Mouse (Mus musculus) forebrain, embryonic 10.5 days (tissue): ENCODE data around the gene Adcy2. TPM values are rescaled to one million over a fixed set of nuclear protein-coding genes. Genes with fewer than 3 reads are reported as not detected.

Source experiments
- DNase-seq: peaks from one replicate; pipeline ENCODE4 v3.0.0-alpha.2; 2017; ENCODE audit warnings: low spot score; ENCODE audit errors: extremely low spot score
- H3K27ac ChIP-seq: fragments of 300-500 bp; sonication (generic); 2 replicates; pipeline ENCODE4 v1.5.1; 2016; ENCODE audit warnings: mild to moderate bottlenecking
- H3K27me3 ChIP-seq: fragments of 300-500 bp; sonication (generic); 2 replicates; pipeline ENCODE4 v1.6.1; 2016; ENCODE audit warnings: mild to moderate bottlenecking; ENCODE audit not compliant: poor library complexity, severe bottlenecking
- H3K36me3 ChIP-seq: fragments of 300-500 bp; sonication (generic); replicated peaks from 2 replicates; pipeline ENCODE4 v1.6.1; 2016; ENCODE audit warnings: mild to moderate bottlenecking, moderate library complexity
- H3K4me1 ChIP-seq: fragments of 300-500 bp; sonication (generic); 2 replicates; pipeline ENCODE4 v1.6.1; 2016
- H3K4me3 ChIP-seq: fragments of 300-500 bp; sonication (generic); 2 replicates; pipeline ENCODE4 v1.5.1; 2016; ENCODE audit warnings: mild to moderate bottlenecking, moderate library complexity
- H3K9me3 ChIP-seq: fragments of 300-500 bp; sonication (generic); 2 replicates; pipeline ENCODE4 v1.6.1; 2016; ENCODE audit warnings: mild to moderate bottlenecking, moderate library complexity
- WGBS: fragments of 180-500 bp; shearing (Covaris S2); methylation state at CpG from one replicate; pipeline ENCODE4 v1.1.7; 2016; 5-methylcytosine and 5-hydroxymethylcytosine counted together
- polyA plus RNA-seq: library from polyadenylated mRNA; unstranded; fragments of >200 nt; fragmentation: Nextera tagmentation; extraction: Ambion mirVana; gene quantifications from 2 replicates; pipeline ENCODE4 v1.2.1, GENCODE M21; 2016

Adcy2 gene
- polyA plus RNA-seq, 1 experiment from 2014 or later = 0.16 TPM

GRCm38 (mm10) chr13:68999826-69000225 is 485 bp upstream of the Adcy2 start:
- H3K27ac ChIP-seq = 0 out of 2 replicates have a peak overlapping the region, but pooled peaks have one; percentile 76
- no peaks in the 10 kb centered on the region for H3K36me3 ChIP-seq
- H3K9me3 ChIP-seq = no peaks in the 10 kb centered on the region
- H3K27me3 ChIP-seq = peaks cover 55% of the 10 kb centered on the region
- 50% methylated on average over 5 of the region's 5 CpGs for WGBS
- peaks cover 23% of the 10 kb centered on the region for H3K4me1 ChIP-seq
- no peak for DNase-seq
- peak overlapping the region; percentile 66 for H3K4me3 ChIP-seq

- Histone ChIP-seq H3K4me3 (peak overlapping the region; percentile 66), H3K27me3 (peaks cover 55% of the 10 kb centered on the region), H3K27ac (peak overlapping the region; percentile 76), H3K36me3 (no peaks in the 10 kb centered on the region), H3K4me1 (peaks cover 23% of the 10 kb centered on the region), H3K9me3 (no peaks in the 10 kb centered on the region)
- DNase-seq = peak; percentile 41
- under 1% methylated on average over 17 of the region's 17 CpGs for WGBS
Measured at GRCm38 (mm10) chr13:68998558-68998917, 803 bp downstream of the Adcy2 start.

GRCm38 (mm10) chr13:68997821-68998551 is 1.4 kb downstream of the Adcy2 start:
- Histone ChIP-seq H3K9me3 (no peaks in the 10 kb centered on the region), H3K36me3 (no peaks in the 10 kb centered on the region), H3K4me3 (peak overlapping the region; percentile 66), H3K4me1 (peaks cover 23% of the 10 kb centered on the region), H3K27ac (no peak overlapping the region), H3K27me3 (peaks cover 55% of the 10 kb centered on the region)
- WGBS = 12% methylated on average over 22 of the region's 22 CpGs
- DNase-seq = peak; percentile 17

GRCm38 (mm10) chr13:68997386-68997785 is 2.0 kb downstream of the Adcy2 start:
- H3K4me1 ChIP-seq = peaks cover 23% of the 10 kb centered on the region
- H3K27me3 ChIP-seq = peaks cover 55% of the 10 kb centered on the region
- peak overlapping the region; percentile 66 for H3K4me3 ChIP-seq
- H3K27ac ChIP-seq = no peak overlapping the region
- H3K36me3 ChIP-seq = no peaks in the 10 kb centered on the region
- no peak for DNase-seq
- WGBS = 33% methylated on average over 10 of the region's 10 CpGs
- H3K9me3 ChIP-seq = no peaks in the 10 kb centered on the region

- no peaks in the 10 kb centered on the region for H3K36me3 ChIP-seq
- H3K4me1 ChIP-seq = peaks cover 27% of the 10 kb centered on the region
- H3K27me3 ChIP-seq = peaks cover 55% of the 10 kb centered on the region
- no peak for DNase-seq
- H3K4me3 ChIP-seq = no peak overlapping the region
- no peak overlapping the region for H3K27ac ChIP-seq
- 91% methylated on average over 3 of the region's 3 CpGs for WGBS
- no peaks in the 10 kb centered on the region for H3K9me3 ChIP-seq
Measured at GRCm38 (mm10) chr13:68996661-68997060, 2.7 kb downstream of the Adcy2 start.

GRCm38 (mm10) chr13:68985789-68986188 is 13.6 kb downstream of the Adcy2 start:
- H3K9me3 ChIP-seq = no peaks in the 10 kb centered on the region
- WGBS = 89% methylated on average over 2 of the region's 2 CpGs
- no peaks in the 10 kb centered on the region for H3K36me3 ChIP-seq
- no peak for DNase-seq
- no peaks in the 10 kb centered on the region for H3K4me1 ChIP-seq
- no peaks in the 10 kb centered on the region for H3K27me3 ChIP-seq
- H3K4me3 ChIP-seq = no peak overlapping the region
- no peak overlapping the region for H3K27ac ChIP-seq

GRCm38 (mm10) chr13:68984000-68984399 is 15.3 kb downstream of the Adcy2 start:
- Histone ChIP-seq H3K4me3 (no peak overlapping the region), H3K4me1 (no peaks in the 10 kb centered on the region), H3K36me3 (no peaks in the 10 kb centered on the region), H3K27ac (no peak overlapping the region), H3K9me3 (no peaks in the 10 kb centered on the region), H3K27me3 (no peaks in the 10 kb centered on the region)
- WGBS = 90% methylated on average over 15 of the region's 15 CpGs
- DNase-seq = no peak

- H3K27me3 ChIP-seq = no peaks in the 10 kb centered on the region
- DNase-seq = no peak
- no peaks in the 10 kb centered on the region for H3K36me3 ChIP-seq
- no peak overlapping the region for H3K27ac ChIP-seq
- WGBS = 92% methylated on average over 2 of the region's 2 CpGs
- H3K4me3 ChIP-seq = no peak overlapping the region
- no peaks in the 10 kb centered on the region for H3K4me1 ChIP-seq
- no peaks in the 10 kb centered on the region for H3K9me3 ChIP-seq
Measured at GRCm38 (mm10) chr13:68981048-68981447, 18.3 kb downstream of the Adcy2 start.

GRCm38 (mm10) chr13:68973143-68973542 is 26.2 kb downstream of the Adcy2 start:
- no peaks in the 10 kb centered on the region for H3K36me3 ChIP-seq
- H3K4me1 ChIP-seq = no peaks in the 10 kb centered on the region
- DNase-seq = no peak
- H3K27me3 ChIP-seq = no peaks in the 10 kb centered on the region
- H3K4me3 ChIP-seq = no peak overlapping the region
- no peak overlapping the region for H3K27ac ChIP-seq
- 63% methylated on average over 3 of the region's 3 CpGs for WGBS
- H3K9me3 ChIP-seq = no peaks in the 10 kb centered on the region

GRCm38 (mm10) chr13:68961580-68961979 is 37.8 kb downstream of the Adcy2 start:
- Histone ChIP-seq H3K9me3 (no peaks in the 10 kb centered on the region), H3K4me1 (no peaks in the 10 kb centered on the region), H3K27ac (no peak overlapping the region), H3K27me3 (no peaks in the 10 kb centered on the region), H3K4me3 (no peak overlapping the region), H3K36me3 (no peaks in the 10 kb centered on the region)
- no peak for DNase-seq
- WGBS = 89% methylated on average over 5 of the region's 5 CpGs

GRCm38 (mm10) chr13:68960513-68960912 is 38.8 kb downstream of the Adcy2 start:
- no peak overlapping the region for H3K27ac ChIP-seq
- H3K9me3 ChIP-seq = no peaks in the 10 kb centered on the region
- DNase-seq = no peak
- H3K27me3 ChIP-seq = no peaks in the 10 kb centered on the region
- H3K36me3 ChIP-seq = no peaks in the 10 kb centered on the region
- 86% methylated on average over 6 of the region's 6 CpGs for WGBS
- H3K4me1 ChIP-seq = no peaks in the 10 kb centered on the region
- no peak overlapping the region for H3K4me3 ChIP-seq

GRCm38 (mm10) chr13:68959406-68959805 is 39.9 kb downstream of the Adcy2 start:
- Histone ChIP-seq H3K9me3 (no peaks in the 10 kb centered on the region), H3K27me3 (no peaks in the 10 kb centered on the region), H3K36me3 (no peaks in the 10 kb centered on the region), H3K4me1 (no peaks in the 10 kb centered on the region), H3K4me3 (no peak overlapping the region), H3K27ac (no peak overlapping the region)
- no peak for DNase-seq
- 89% methylated on average over 4 of the region's 4 CpGs for WGBS

GRCm38 (mm10) chr13:68942735-68943134 is 56.6 kb downstream of the Adcy2 start:
- no peak overlapping the region for H3K27ac ChIP-seq
- 86% methylated on average over 2 of the region's 2 CpGs for WGBS
- no peaks in the 10 kb centered on the region for H3K4me1 ChIP-seq
- no peak for DNase-seq
- no peaks in the 10 kb centered on the region for H3K36me3 ChIP-seq
- H3K27me3 ChIP-seq = no peaks in the 10 kb centered on the region
- no peak overlapping the region for H3K4me3 ChIP-seq
- H3K9me3 ChIP-seq = no peaks in the 10 kb centered on the region
